Mouse (Mus musculus) liver, postnatal 0 days (tissue): ENCODE measurements around the gene Harbi1.

ENCODE experiments used
- CTCF ChIP-seq: sonication (generic); IDR thresholded peaks from 2 replicates; pipeline ENCODE4 v1.5.1; 2016; ENCODE audit warnings: antibody characterized with exemption, low read depth
- EP300 ChIP-seq: IDR thresholded peaks from 2 replicates; pipeline ENCODE4 v1.6.1; 2016; ENCODE audit warnings: antibody characterized with exemption, low read depth, mild to moderate bottlenecking

DNA sequence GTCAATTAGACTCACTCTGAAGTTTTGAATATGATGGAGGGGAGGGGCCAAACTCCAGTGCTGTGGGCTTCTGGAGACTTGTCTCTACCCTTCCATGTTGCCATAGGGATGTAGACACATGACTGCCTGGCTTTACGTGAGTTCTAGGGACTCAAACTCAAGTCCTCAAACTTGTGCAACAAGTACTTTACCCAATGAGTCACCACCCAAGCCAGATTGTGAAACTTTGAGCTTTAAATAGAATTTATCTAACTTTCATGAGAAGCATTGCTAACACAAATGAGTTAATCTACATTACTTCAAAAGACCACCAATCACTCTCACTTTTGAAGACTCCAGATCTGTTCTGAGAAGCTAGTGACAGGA lies 14.4 kb upstream of the Harbi1 start:
- TF ChIP-seq CTCF (no peak), EP300 (no peak)
